ENCODE assay signal across 27 mouse cellular contexts in the genomic region with DNA sequence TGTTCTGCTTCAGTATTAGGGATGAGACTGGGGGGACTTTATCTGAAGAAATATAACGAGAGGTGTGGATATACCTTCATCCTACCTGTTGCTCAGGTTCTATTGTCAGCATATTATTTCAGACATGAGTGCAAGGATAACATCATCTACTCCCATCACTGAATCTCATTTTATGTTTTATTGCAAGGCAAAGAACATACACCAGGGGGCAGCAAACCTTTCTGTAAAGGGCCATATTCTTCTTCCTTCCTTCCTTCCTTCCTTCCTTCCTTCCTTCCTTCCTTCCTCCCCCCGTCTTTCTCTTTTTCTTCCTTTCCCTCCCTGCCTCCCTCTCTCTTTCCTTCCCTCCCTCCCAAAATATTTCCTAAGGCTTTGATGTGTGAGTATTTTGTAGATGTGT. TPM values are rescaled to one million over a fixed set of nuclear protein-coding genes. Genes with fewer than 3 reads are reported as not detected.
A peak's percentile ranks its signal among the peaks of the same experiment; 100 is the strongest.
DNase-seq lines count a peak whose midpoint lies in the region; ATAC-seq and TF ChIP-seq lines count a peak whose summit lies in the region.
"Had no signal": no experiment of that assay in that cellular context is flagged by ENCODE, and none has a peak within 500 bp of the region (broad histone marks: within the 10 kb centered on the region; RNA-seq: fewer than 3 reads in every experiment).

No protein-coding gene starts in this region.

- no peak overlapping the region for H3K4me2 ChIP-seq in liver, postnatal 0 days (ENCODE audit: low read depth, low read length)
- H3K4me2 ChIP-seq in liver, embryonic 11.5 days, result no peak overlapping the region
- H3K4me2 ChIP-seq: forebrain, embryonic 15.5 days; hindbrain, embryonic 15.5 days; midbrain, embryonic 11.5 days; stomach, embryonic 15.5 days had no signal

- no peak overlapping the region for H3K9ac ChIP-seq in liver, postnatal 0 days (replicated peaks)
- no peak overlapping the region for H3K9ac ChIP-seq in liver, embryonic 11.5 days (ENCODE audit: low read depth, low read length)
- H3K9ac ChIP-seq: forebrain, embryonic 15.5 days; hindbrain, embryonic 15.5 days; stomach, embryonic 15.5 days had no signal

- 30% methylated on average over 2 of the region's 2 CpGs for WGBS in liver, postnatal 0 days (ENCODE audit: insufficient replicate concordance)
- 38% methylated on average over 2 of the region's 2 CpGs for WGBS in liver, embryonic 11.5 days

- no peaks in the 10 kb centered on the region for H3K9me3 ChIP-seq in liver, postnatal 0 days (ENCODE audit: low read length)
- H3K9me3 ChIP-seq in liver, embryonic 11.5 days (ENCODE audit: control insufficient read depth, low read length), result no peaks in the 10 kb centered on the region
- H3K9me3 ChIP-seq: stomach, embryonic 15.5 days had no signal

- peak; percentile 30; the same call in 1 of the 2 replicates for TF ChIP-seq CTCF in liver, postnatal 0 days (IDR thresholded peaks at IDR 0.05; ENCODE audit: low read depth)

- ATAC-seq in CD4-positive, CD25-positive, alpha-beta regulatory T cell, adult 4 months, result no peak
- ATAC-seq in liver, postnatal 0 days, result no peak
- ATAC-seq in liver, embryonic 11.5 days (replicated peaks; ENCODE audit: low FRiP score), result no peak
- ATAC-seq: forebrain, embryonic 15.5 days had no signal

- DNase-seq in CD4-positive, CD25-positive, alpha-beta regulatory T cell, adult 2 months (ENCODE audit: low read depth, low spot score), result peak; percentile 4
- DNase-seq in liver, postnatal 0 days, result no peak
- no peak for DNase-seq in liver, embryonic 11.5 days (ENCODE audit: low spot score)
- DNase-seq in ZHBTc4 (ENCODE audit: low read depth, low spot score), result peak; percentile 24
- DNase-seq in urinary bladder, postnatal 36 days (ENCODE audit: low spot score in 2 of 2), result no peak
- DNase-seq in frontal cortex, adult 2 months (ENCODE audit: extremely low spot score in 1 of 2, low spot score in 1 of 2), result no peak
- no peak for DNase-seq in cerebellum, adult 9-10 months
- DNase-seq: cerebellum, postnatal 14 days; embryo, embryonic 11 days; heart, adult 11 months; heart, postnatal 36 days; kidney, adult 11 months; kidney, postnatal 25 days; left cerebral cortex, postnatal 4 days; liver; retina, postnatal 1 day; thymus, adult 2 months had no signal

- no peak for TF ChIP-seq EP300 in liver, postnatal 0 days (IDR thresholded peaks at IDR 0.05; ENCODE audit: low read depth)

- no peaks in the 10 kb centered on the region for H3K27me3 ChIP-seq in liver, postnatal 0 days (ENCODE audit: insufficient read depth, low read length)
- H3K27me3 ChIP-seq in liver, embryonic 11.5 days (replicated peaks; ENCODE audit: control insufficient read depth, insufficient read depth, low read length), result no peaks in the 10 kb centered on the region
- H3K27me3 ChIP-seq: forebrain, embryonic 15.5 days; hindbrain, embryonic 15.5 days; stomach, embryonic 15.5 days had no signal

- H3K4me3 ChIP-seq in liver, postnatal 0 days (ENCODE audit: low read depth, low read length), result no peak overlapping the region
- no peak overlapping the region for H3K4me3 ChIP-seq in liver, embryonic 11.5 days (ENCODE audit: low read depth, low read length)
- H3K4me3 ChIP-seq: forebrain, embryonic 15.5 days; hindbrain, embryonic 15.5 days; stomach, embryonic 15.5 days had no signal

- no peaks in the 10 kb centered on the region for H3K36me3 ChIP-seq in liver, postnatal 0 days (replicated peaks; ENCODE audit: insufficient read depth, low read length)
- no peaks in the 10 kb centered on the region for H3K36me3 ChIP-seq in liver, embryonic 11.5 days (ENCODE audit: control insufficient read depth, insufficient read depth, low read length)
- H3K36me3 ChIP-seq: forebrain, embryonic 15.5 days; hindbrain, embryonic 15.5 days; stomach, embryonic 15.5 days had no signal

- H3K4me1 ChIP-seq in liver, postnatal 0 days (ENCODE audit: insufficient read depth), result no peaks in the 10 kb centered on the region
- H3K4me1 ChIP-seq in liver, embryonic 11.5 days (replicated peaks; ENCODE audit: control insufficient read depth, insufficient read depth, low read length), result no peaks in the 10 kb centered on the region
- H3K4me1 ChIP-seq: forebrain, embryonic 15.5 days; hindbrain, embryonic 15.5 days; stomach, embryonic 15.5 days had no signal

- no peak overlapping the region for H3K27ac ChIP-seq in liver, postnatal 0 days (ENCODE audit: low read depth)
- no peak overlapping the region for H3K27ac ChIP-seq in liver, embryonic 11.5 days (ENCODE audit: low read depth, low read length)
- H3K27ac ChIP-seq: forebrain, embryonic 15.5 days; hindbrain, embryonic 15.5 days; macrophage; stomach, embryonic 15.5 days had no signal

RNA-seq across cellular contexts. Expression of gene Ctsj, which starts 8.2 kb away (rescaled TPM):
- polyA plus RNA-seq in CD4-positive, CD25-positive, alpha-beta regulatory T cell, adult 4 months (2017; shearing (Covaris generic)), result not detected
- polyA plus RNA-seq in liver, postnatal 0 days (2015; fragmentation: Nextera tagmentation; extraction: Ambion mirVana), result 0.09 TPM in 1 of 2 replicates, not detected in the other
- polyA plus RNA-seq in liver, embryonic 11.5 days (2014; fragmentation: Nextera tagmentation; extraction: Ambion mirVana), result not detected in 2 replicates
- polyA plus RNA-seq in frontal cortex, adult 2 months (2012; rRNA removed), result 1.8 and 11.0 TPM in 2 replicates
- polyA plus RNA-seq: embryonic facial prominence, embryonic 14.5 days; forebrain, embryonic 15.5 days; heart, embryonic 14.5 days; hindbrain, embryonic 15.5 days; lung, embryonic 16.5 days; macrophage; midbrain, embryonic 11.5 days; neural tube, embryonic 11.5 days; stomach, embryonic 15.5 days; thymus, adult 2 months had no signal

RNA-seq across cellular contexts. Expression of gene Ctsq, which starts 42.8 kb away (rescaled TPM):
- not detected for polyA plus RNA-seq in CD4-positive, CD25-positive, alpha-beta regulatory T cell, adult 4 months (2017; shearing (Covaris generic))
- polyA plus RNA-seq in liver, postnatal 0 days (2015; fragmentation: Nextera tagmentation; extraction: Ambion mirVana), result not detected in 2 replicates
- polyA plus RNA-seq in liver, embryonic 11.5 days (2014; fragmentation: Nextera tagmentation; extraction: Ambion mirVana), result not detected in 2 replicates
- polyA plus RNA-seq in frontal cortex, adult 2 months (2012; rRNA removed), result 0.20 and 0.21 TPM in 2 replicates
- polyA plus RNA-seq: embryonic facial prominence, embryonic 14.5 days; forebrain, embryonic 15.5 days; heart, embryonic 14.5 days; hindbrain, embryonic 15.5 days; lung, embryonic 16.5 days; macrophage; midbrain, embryonic 11.5 days; neural tube, embryonic 11.5 days; stomach, embryonic 15.5 days; thymus, adult 2 months had no signal

RNA-seq across cellular contexts. Expression of gene Tpbpa, which starts 55.8 kb away (rescaled TPM):
- polyA plus RNA-seq in CD4-positive, CD25-positive, alpha-beta regulatory T cell, adult 4 months (2017; shearing (Covaris generic)), result not detected
- not detected in 2 replicates for polyA plus RNA-seq in liver, postnatal 0 days (2015; fragmentation: Nextera tagmentation; extraction: Ambion mirVana)
- polyA plus RNA-seq in liver, embryonic 11.5 days (2014; fragmentation: Nextera tagmentation; extraction: Ambion mirVana), result not detected in 2 replicates
- 25.3 and 50.1 TPM in 2 replicates for polyA plus RNA-seq in frontal cortex, adult 2 months (2012; rRNA removed)
- polyA plus RNA-seq: embryonic facial prominence, embryonic 14.5 days; forebrain, embryonic 15.5 days; heart, embryonic 14.5 days; hindbrain, embryonic 15.5 days; lung, embryonic 16.5 days; macrophage; midbrain, embryonic 11.5 days; neural tube, embryonic 11.5 days; stomach, embryonic 15.5 days; thymus, adult 2 months had no signal

Comparison
In these comparisons a context has a peak if more than half of its experiments do, and no peak if none do; other contexts are left out.
1. DNase-seq: peak in CD4-positive, CD25-positive, alpha-beta regulatory T cell, adult 2 months (single experiment) and ZHBTc4 (single experiment); none in liver, postnatal 0 days (single experiment), liver, embryonic 11.5 days (single experiment), urinary bladder, postnatal 36 days (0 of 2), frontal cortex, adult 2 months (0 of 2) and cerebellum, adult 9-10 months (single experiment).
2. RNA of gene Tpbpa, which starts 55.8 kb away (polyA plus RNA-seq): 25.3 to 50.1 TPM in frontal cortex, adult 2 months; not detected in CD4-positive, CD25-positive, alpha-beta regulatory T cell, adult 4 months, not detected in liver, postnatal 0 days and not detected in liver, embryonic 11.5 days; every median in the first group is over 10 times any median in the second.